Mouse (Mus musculus): ENCODE data around the gene Txlng. TPM values are rescaled to one million over a fixed set of nuclear protein-coding genes. Genes with fewer than 3 reads are reported as not detected.

Gene Txlng
- polyA plus RNA-seq, 1 experiment: 7.6 TPM

DNA sequence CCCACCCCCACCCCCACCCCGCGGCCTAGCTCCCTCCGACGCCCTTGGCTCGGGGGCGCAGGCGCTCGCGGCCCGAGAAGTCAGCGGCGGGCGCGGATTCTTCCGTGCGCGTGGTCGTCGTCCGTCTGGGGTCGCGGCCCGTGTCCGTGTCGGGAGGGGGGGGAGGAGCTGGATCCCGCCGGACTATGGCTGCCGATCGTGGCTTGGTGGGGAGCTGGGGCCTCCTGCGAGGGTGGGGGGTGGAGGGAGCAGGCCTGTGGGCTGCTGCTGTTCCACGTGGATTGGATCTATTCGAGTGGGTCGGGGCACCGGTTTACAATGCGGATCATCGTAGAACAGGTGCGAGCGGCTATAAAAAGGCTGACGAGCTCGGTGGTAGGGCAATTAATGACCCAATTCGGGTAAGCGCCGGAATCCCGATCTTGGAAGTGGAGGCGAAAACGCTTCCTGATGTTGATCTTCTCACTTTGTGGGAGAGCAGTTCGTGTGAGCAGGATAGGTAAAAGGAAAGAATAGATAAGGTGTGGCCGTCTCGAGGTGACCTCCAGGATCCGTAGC lies 68.2 kb downstream of the Txlng start:
- Histone ChIP-seq H3K27me3 (ENCODE audit: control insufficient read depth, insufficient read depth, low read length) (no peaks in the 10 kb centered on the region), H3K4me3 (ENCODE audit: control insufficient read depth, insufficient read depth, low read length) (peak overlapping the region; percentile 79), H3K27ac (ENCODE audit: control insufficient read depth, insufficient read depth, low read length) (peak overlapping the region; percentile 57), H3K4me1 (replicated peaks; ENCODE audit: control insufficient read depth, insufficient read depth, low read length) (peaks cover 9% of the 10 kb centered on the region), H3K36me3 (ENCODE audit: control insufficient read depth, insufficient read depth, low read length) (0 out of 2 replicates have a peak, but pooled peaks cover 3% of the 10 kb centered on the region)
- DNase-seq: no peak
- under 1% methylated on average over 35 of the region's 50 CpGs for WGBS
- no peak for TF ChIP-seq POLR2A (IDR thresholded peaks at IDR 0.05; ENCODE audit: control insufficient read depth, extremely low read depth, insufficient read depth, low read length, poor library complexity)
- no peak for TF ChIP-seq CTCF (IDR thresholded peaks at IDR 0.05; ENCODE audit: borderline replicate concordance, control insufficient read depth, extremely low read depth, insufficient read depth, low read length, poor library complexity)

DNA sequence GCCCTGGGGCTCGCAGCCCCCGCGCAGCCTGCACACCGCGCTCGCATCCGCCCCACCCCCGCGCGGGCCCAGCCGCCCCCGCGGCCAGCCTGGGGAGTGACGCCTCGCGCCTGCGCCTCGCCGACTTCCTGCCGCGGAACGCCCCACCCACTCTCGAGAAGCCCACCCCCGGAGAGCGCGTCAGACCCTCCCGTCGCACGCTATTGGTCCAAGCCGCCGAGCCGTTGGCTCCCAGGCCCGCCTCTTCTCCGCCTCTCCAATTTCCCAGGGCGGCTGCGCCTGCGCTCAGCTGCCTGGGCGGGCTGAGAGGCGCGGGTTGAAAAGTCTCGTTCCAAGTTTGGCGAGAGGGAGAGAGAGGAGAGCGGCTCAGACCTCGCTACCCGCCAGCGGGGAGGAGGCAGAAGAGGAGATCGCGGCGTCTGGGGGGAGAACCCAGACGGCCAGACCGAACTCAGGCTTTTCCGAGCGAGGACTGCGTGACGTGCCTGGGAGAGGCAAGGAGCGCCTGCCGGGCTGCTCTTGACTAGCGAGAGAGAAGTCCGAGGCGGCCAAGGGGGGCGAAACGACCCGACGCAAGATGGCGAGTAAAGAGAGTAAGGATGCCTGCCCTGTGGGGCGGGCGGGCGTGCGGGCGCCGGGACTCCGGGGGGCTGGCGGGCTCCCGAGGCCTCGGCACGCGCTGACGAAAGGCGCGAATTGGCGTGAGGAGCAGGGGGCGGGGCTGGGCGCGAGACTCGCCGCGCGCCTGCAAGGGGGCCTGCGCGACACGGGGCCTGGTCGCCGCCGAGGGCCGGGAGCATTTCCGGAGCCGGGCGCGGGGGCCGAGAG lies 68.9 kb downstream of the Txlng start, which contains the start of gene Rbbp7:
Gene Rbbp7, plus strand, starts transcription at position 288 of the 828 bp plus-strand sequence.
- Histone ChIP-seq H3K4me1 (replicated peaks; ENCODE audit: control insufficient read depth, insufficient read depth, low read length) (peaks cover 9% of the 10 kb centered on the region), H3K27me3 (ENCODE audit: control insufficient read depth, insufficient read depth, low read length) (no peaks in the 10 kb centered on the region), H3K36me3 (ENCODE audit: control insufficient read depth, insufficient read depth, low read length) (0 out of 2 replicates have a peak, but pooled peaks cover 3% of the 10 kb centered on the region), H3K4me3 (ENCODE audit: control insufficient read depth, insufficient read depth, low read length) (peak within 1 kb of the TSS; percentile 79), H3K27ac (ENCODE audit: control insufficient read depth, insufficient read depth, low read length) (peak within 1 kb of the TSS; percentile 95)
- 2% methylated on average over 72 of the region's 100 CpGs for WGBS
- no peak for TF ChIP-seq CTCF (IDR thresholded peaks at IDR 0.05; ENCODE audit: borderline replicate concordance, control insufficient read depth, extremely low read depth, insufficient read depth, low read length, poor library complexity)
- peak; percentile 83 for TF ChIP-seq POLR2A (IDR thresholded peaks at IDR 0.05; ENCODE audit: control insufficient read depth, extremely low read depth, insufficient read depth, low read length, poor library complexity)
- DNase-seq: peak; percentile 88

DNA sequence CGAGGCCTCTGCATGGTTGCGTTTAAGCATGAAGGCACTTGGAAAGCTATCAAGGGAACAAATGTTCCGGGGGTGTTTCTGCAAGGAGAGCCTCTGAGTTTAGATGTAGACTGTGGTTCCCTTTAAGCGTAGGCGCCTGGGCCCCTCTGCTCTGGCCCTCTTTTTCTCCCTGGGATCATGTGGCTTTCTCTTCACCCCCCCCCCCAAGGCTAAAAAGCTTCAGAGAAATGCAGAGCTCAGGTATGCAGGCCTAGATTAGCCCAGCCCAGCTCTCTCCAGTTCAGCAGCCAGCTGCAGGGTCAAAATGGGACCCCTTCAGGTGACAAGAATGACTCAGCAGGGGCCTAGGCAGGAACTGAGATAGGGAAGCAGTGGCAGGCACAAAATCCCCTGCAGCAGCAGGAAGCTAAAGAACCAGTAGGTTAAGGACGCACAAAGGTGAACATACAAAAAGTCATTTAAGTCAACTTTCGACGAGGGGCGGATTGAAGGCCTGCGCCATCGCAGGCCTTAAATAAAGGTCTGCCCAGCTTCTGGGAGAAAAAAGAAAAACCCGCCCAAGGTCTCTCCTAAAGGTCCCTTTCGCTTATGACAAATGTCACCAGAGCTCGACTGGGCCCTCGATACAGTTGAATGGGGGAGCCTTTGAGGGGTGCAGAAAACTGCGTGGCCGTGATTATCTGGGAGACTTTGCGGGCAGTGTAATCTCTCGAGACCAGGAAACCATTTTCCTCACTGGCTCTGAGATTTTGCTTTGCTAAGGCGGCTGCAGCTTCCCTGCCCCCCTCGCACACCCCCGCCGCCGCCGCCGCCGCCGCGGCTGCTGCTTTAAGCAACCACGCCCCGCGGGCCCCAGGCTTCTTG lies 69.8 kb downstream of the Txlng start:
- Histone ChIP-seq H3K4me1 (replicated peaks; ENCODE audit: control insufficient read depth, insufficient read depth, low read length) (peaks cover 9% of the 10 kb centered on the region), H3K27ac (ENCODE audit: control insufficient read depth, insufficient read depth, low read length) (peak overlapping the region; percentile 95), H3K4me3 (ENCODE audit: control insufficient read depth, insufficient read depth, low read length) (peak overlapping the region; percentile 51), H3K36me3 (ENCODE audit: control insufficient read depth, insufficient read depth, low read length) (no peaks in the 10 kb centered on the region), H3K27me3 (ENCODE audit: control insufficient read depth, insufficient read depth, low read length) (no peaks in the 10 kb centered on the region)
- DNase-seq: peak; percentile 38
- WGBS: 11% methylated on average over 23 of the region's 32 CpGs
- TF ChIP-seq POLR2A (IDR thresholded peaks at IDR 0.05; ENCODE audit: control insufficient read depth, extremely low read depth, insufficient read depth, low read length, poor library complexity) (no peak), CTCF (IDR thresholded peaks at IDR 0.05; ENCODE audit: borderline replicate concordance, control insufficient read depth, extremely low read depth, insufficient read depth, low read length, poor library complexity) (no peak)

DNA sequence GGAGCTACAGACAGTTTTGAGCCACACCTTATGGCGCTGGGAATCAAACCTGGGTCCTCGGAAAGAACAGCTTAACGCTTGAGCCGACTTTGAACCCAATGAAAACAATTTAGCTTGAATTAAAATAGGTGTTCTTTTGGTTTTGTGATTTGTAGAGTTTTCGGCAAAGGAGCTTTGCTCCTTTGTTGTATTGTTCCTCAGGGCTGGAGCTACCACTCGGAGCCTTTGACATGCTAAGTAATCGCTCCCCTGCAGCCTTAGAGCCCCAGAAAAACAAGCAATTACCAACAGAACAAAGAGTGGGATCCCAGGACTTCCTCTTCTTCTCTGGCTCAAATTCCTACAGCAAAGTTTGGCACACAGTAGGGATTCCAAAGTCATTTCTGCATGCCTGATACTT lies 73.2 kb downstream of the Txlng start:
- Histone ChIP-seq H3K36me3 (ENCODE audit: control insufficient read depth, insufficient read depth, low read length) (no peaks in the 10 kb centered on the region), H3K27me3 (ENCODE audit: control insufficient read depth, insufficient read depth, low read length) (no peaks in the 10 kb centered on the region), H3K4me3 (ENCODE audit: control insufficient read depth, insufficient read depth, low read length) (no peak overlapping the region), H3K27ac (ENCODE audit: control insufficient read depth, insufficient read depth, low read length) (no peak overlapping the region), H3K4me1 (replicated peaks; ENCODE audit: control insufficient read depth, insufficient read depth, low read length) (peaks cover 9% of the 10 kb centered on the region)
- 95% methylated on average over 7 of the region's 7 CpGs for WGBS
- TF ChIP-seq CTCF (IDR thresholded peaks at IDR 0.05; ENCODE audit: borderline replicate concordance, control insufficient read depth, extremely low read depth, insufficient read depth, low read length, poor library complexity): no peak
- no peak for DNase-seq

DNA sequence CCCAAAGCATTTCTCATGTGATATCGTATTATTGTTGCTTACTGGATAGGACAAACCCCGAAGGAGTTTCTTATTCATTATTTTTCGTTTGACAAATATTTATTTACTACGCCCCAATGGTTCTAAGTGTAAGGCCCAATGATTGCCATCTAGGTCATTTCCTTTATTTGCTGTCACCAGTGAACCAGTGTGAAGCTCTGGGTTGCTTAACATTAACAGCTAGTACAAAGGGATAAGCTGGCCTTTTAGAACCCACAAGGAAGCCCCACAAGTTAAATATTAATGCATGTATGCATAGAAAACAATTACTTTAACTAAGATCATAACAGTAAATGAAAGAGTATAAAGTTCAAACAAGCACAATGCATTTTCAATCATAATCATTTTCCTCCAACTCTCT lies 74.9 kb downstream of the Txlng start:
- 96% methylated on average over 4 of the region's 4 CpGs for WGBS
- no peak overlapping the region for H3K27ac ChIP-seq (ENCODE audit: control insufficient read depth, insufficient read depth, low read length)

DNA sequence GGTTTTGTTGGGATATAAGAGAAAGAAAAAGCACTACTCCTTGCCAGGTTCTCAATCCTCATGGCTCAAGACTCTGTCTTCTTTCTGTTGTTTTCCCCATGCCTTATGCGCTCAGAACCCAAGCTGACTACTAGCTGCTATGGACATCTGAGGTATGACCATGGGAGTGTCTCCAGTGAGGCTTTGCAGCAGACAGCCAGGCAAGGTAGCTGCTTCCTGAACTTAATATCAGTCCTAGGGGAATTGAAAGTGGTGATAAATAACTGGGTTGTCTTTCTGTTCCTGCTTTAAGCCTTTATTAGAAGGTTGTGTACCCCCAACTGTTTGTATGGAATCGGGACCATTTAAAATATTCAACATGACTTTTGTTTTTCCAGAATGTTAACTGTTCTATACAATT lies 76.8 kb downstream of the Txlng start:
- WGBS: 95% methylated on average over 2 of the region's 2 CpGs
- DNase-seq: no peak
- H3K27me3 ChIP-seq (ENCODE audit: control insufficient read depth, insufficient read depth, low read length): no peaks in the 10 kb centered on the region
- no peaks in the 10 kb centered on the region for H3K36me3 ChIP-seq (ENCODE audit: control insufficient read depth, insufficient read depth, low read length)
- TF ChIP-seq POLR2A (IDR thresholded peaks at IDR 0.05; ENCODE audit: control insufficient read depth, extremely low read depth, insufficient read depth, low read length, poor library complexity) (no peak), CTCF (IDR thresholded peaks at IDR 0.05; ENCODE audit: borderline replicate concordance, control insufficient read depth, extremely low read depth, insufficient read depth, low read length, poor library complexity) (no peak)
- H3K27ac ChIP-seq (ENCODE audit: control insufficient read depth, insufficient read depth, low read length): no peak overlapping the region
- H3K4me3 ChIP-seq (ENCODE audit: control insufficient read depth, insufficient read depth, low read length): no peak overlapping the region
- H3K4me1 ChIP-seq (replicated peaks; ENCODE audit: control insufficient read depth, insufficient read depth, low read length): no peaks in the 10 kb centered on the region

More for the DNA sequence above, 74.9 kb downstream of the Txlng start:
- DNase-seq: no peak
- Histone ChIP-seq H3K27me3 (ENCODE audit: control insufficient read depth, insufficient read depth, low read length) (no peaks in the 10 kb centered on the region), H3K4me3 (ENCODE audit: control insufficient read depth, insufficient read depth, low read length) (no peak overlapping the region), H3K36me3 (ENCODE audit: control insufficient read depth, insufficient read depth, low read length) (no peaks in the 10 kb centered on the region), H3K4me1 (replicated peaks; ENCODE audit: control insufficient read depth, insufficient read depth, low read length) (peaks cover 5% of the 10 kb centered on the region)
- TF ChIP-seq CTCF (IDR thresholded peaks at IDR 0.05; ENCODE audit: borderline replicate concordance, control insufficient read depth, extremely low read depth, insufficient read depth, low read length, poor library complexity) (no peak), POLR2A (IDR thresholded peaks at IDR 0.05; ENCODE audit: control insufficient read depth, extremely low read depth, insufficient read depth, low read length, poor library complexity) (no peak)
